Mouse (Mus musculus) kidney, adult 2 months (tissue): ENCODE data around the gene Gm49378.

Source experiments
- CTCF ChIP-seq: fragments of 200-500 bp; conservative IDR thresholded peaks from 2 replicates; pipeline ENCODE4 v1.5.1; 2011; ENCODE audit warnings: low read depth, mild to moderate bottlenecking, control low read depth, low read length, moderate library complexity, mixed read lengths; ENCODE audit not compliant: insufficient read depth, insufficient read length
- POLR2A ChIP-seq: fragments of 200-500 bp; IDR thresholded peaks from one replicate; pipeline ENCODE4 v1.6.1; 2011; ENCODE audit warnings: low read depth, low read length, control low read depth

DNA sequence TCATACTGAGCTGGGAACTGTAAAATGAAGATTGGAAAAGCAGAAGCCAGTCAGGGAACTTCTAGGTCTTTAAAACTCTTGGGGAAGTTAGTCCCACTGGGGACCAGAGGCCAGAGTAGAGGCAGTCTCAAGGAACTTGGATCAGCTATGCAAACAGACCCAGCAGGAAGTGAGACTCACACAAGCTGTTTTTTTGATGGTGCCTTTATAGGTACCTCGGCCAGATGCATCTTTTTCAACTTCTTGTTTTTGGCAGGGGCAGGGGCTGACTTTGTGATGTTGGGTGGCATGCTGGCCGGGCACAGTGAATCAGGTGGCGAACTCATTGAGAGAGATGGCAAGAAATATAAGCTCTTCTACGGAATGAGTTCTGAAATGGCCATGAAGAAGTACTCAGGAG, 39.9 kb upstream of the Gm49378 start:
- TF ChIP-seq CTCF (no peak), POLR2A (no peak)
